ENCODE assay signal across 26 mouse cellular contexts in genomic region chr4:72230832-72231231, GRCm38 (mm10).
"Had no signal": no experiment of that assay in that cellular context is flagged by ENCODE, and none has a peak within 500 bp of the region (broad histone marks: within the 10 kb centered on the region; RNA-seq: fewer than 3 reads in every experiment).

No protein-coding gene starts in this region.

- H3K27ac ChIP-seq: heart, embryonic 10.5 days; hindbrain, embryonic 10.5 days; hindbrain, embryonic 12.5 days; hindbrain, embryonic 14.5 days; intestine, embryonic 15.5 days; kidney, embryonic 15.5 days; kidney, postnatal 0 days; layer of hippocampus, adult 2 months; left cerebral cortex, adult 2 months; limb, embryonic 13.5 days; limb, embryonic 15.5 days; liver, embryonic 12.5 days; liver, embryonic 14.5 days had no signal

- H3K4me2 ChIP-seq: heart, embryonic 12.5 days; hindbrain, embryonic 12.5 days; hindbrain, embryonic 14.5 days; intestine, embryonic 15.5 days; kidney, embryonic 15.5 days; limb, embryonic 13.5 days; limb, embryonic 15.5 days; liver, embryonic 12.5 days had no signal

- ATAC-seq: hindbrain, embryonic 16.5 days; inflammation-experienced regulatory T-cells, adult 6 months; intestine, embryonic 15.5 days; intestine, postnatal 0 days; liver, embryonic 12.5 days had no signal

- H3K4me1 ChIP-seq: heart, embryonic 10.5 days; heart, embryonic 12.5 days; hindbrain, embryonic 12.5 days; intestine, embryonic 15.5 days; kidney, embryonic 15.5 days; limb, embryonic 13.5 days; limb, embryonic 15.5 days; liver, embryonic 12.5 days had no signal

- DNase-seq: gastrocnemius, postnatal 14 days; gastrocnemius, postnatal 36 days; heart, adult 18-20 months; heart, postnatal 10 days; heart, postnatal 4 days; kidney, adult 18-20 months; kidney, adult 9 months; kidney, postnatal 14 days; kidney, postnatal 36 days had no signal

- H3K4me3 ChIP-seq: heart, embryonic 10.5 days; heart, embryonic 12.5 days; hindbrain, embryonic 10.5 days; hindbrain, embryonic 12.5 days; intestine, embryonic 15.5 days; kidney, embryonic 15.5 days; layer of hippocampus, adult 2 months; left cerebral cortex, adult 2 months; limb, embryonic 13.5 days; limb, embryonic 15.5 days; liver, embryonic 12.5 days had no signal

- H3K36me3 ChIP-seq: heart, embryonic 10.5 days; heart, embryonic 12.5 days; hindbrain, embryonic 10.5 days; hindbrain, embryonic 12.5 days; intestine, embryonic 15.5 days; kidney, embryonic 15.5 days; limb, embryonic 13.5 days; limb, embryonic 15.5 days; liver, embryonic 12.5 days had no signal

- H3K9ac ChIP-seq: heart, embryonic 12.5 days; hindbrain, embryonic 12.5 days; hindbrain, embryonic 14.5 days; intestine, embryonic 15.5 days; kidney, embryonic 15.5 days; limb, embryonic 13.5 days; limb, embryonic 15.5 days; liver, embryonic 12.5 days; liver, embryonic 14.5 days had no signal

- H3K9me3 ChIP-seq: heart, embryonic 10.5 days; hindbrain, embryonic 10.5 days; hindbrain, embryonic 12.5 days; intestine, embryonic 15.5 days; kidney, embryonic 15.5 days; limb, embryonic 13.5 days; limb, embryonic 15.5 days; liver, embryonic 12.5 days had no signal

- H3K27me3 ChIP-seq: heart, embryonic 12.5 days; intestine, embryonic 15.5 days; kidney, embryonic 15.5 days; limb, embryonic 13.5 days; limb, embryonic 15.5 days; liver, embryonic 12.5 days had no signal
